Mouse (Mus musculus): Measurements from ENCODE around the gene Egfl7. TPM values are rescaled to one million over a fixed set of nuclear protein-coding genes. Genes with fewer than 3 reads are reported as not detected.

The Egfl7 gene
- polyA plus RNA-seq (2016; fragmentation: Nextera tagmentation; extraction: Ambion mirVana): 47.9 and 54.9 TPM in 2 replicates

DNA sequence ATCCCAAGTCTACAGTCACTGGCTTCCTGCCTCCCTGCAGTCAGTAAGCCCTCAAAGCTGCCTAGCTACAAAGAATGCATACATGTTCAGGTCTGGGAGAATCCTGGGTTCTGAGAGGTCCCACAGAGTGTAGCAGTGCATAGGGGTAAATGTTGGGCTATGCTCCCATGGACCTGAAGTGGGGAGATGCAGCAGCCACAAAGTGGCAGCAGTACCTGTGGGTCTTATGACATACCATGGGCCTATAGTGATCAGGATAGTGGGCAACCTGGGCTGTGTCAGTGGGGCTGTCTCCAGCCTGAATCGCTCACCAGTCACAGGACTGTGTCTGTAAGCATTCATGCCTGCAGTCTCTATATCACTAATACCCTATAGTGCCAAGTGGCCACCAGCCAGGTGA is at the start of gene Egfl7:
Gene Egfl7, plus strand, starts transcription at position 301 of the 400 bp plus-strand sequence.
- H3K4me2 ChIP-seq: no peak within 1 kb of the TSS
- H3K27me3 ChIP-seq: no peaks in the 10 kb centered on the region
- no peaks in the 10 kb centered on the region for H3K9me3 ChIP-seq
- no peak within 1 kb of the TSS for H3K27ac ChIP-seq
- ATAC-seq (ENCODE audit: low FRiP score): no peak
- no peaks in the 10 kb centered on the region for H3K36me3 ChIP-seq (replicated peaks)
- no peak within 1 kb of the TSS for H3K4me3 ChIP-seq (replicated peaks)
- WGBS: 96% methylated on average over 1 of the region's 1 CpGs
- peaks cover 10% of the 10 kb centered on the region for H3K4me1 ChIP-seq
- no peak within 1 kb of the TSS for H3K9ac ChIP-seq

DNA sequence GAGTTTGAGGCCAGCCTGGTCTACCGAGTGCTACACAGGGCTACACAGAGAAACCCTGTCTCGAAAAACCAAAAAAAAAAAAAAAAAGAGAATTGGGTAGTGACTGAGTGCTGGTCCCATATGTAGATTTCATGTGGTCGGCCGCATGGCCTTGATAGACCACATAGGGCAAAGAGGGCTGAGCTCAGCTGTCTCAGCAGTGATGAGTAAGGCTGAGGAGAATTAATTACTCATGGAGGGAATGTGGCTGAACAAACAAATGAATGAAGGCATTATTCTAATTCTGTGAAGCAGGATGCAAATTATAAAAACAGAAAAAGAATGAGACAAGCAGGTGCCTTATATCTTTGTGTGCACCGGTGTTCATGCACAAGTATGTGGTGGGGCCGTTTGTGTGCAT is 48.0 kb upstream of the Egfl7 start:
- Histone ChIP-seq H3K27me3 (no peaks in the 10 kb centered on the region), H3K4me1 (peaks cover 46% of the 10 kb centered on the region), H3K36me3 (replicated peaks) (no peaks in the 10 kb centered on the region), H3K9me3 (no peaks in the 10 kb centered on the region), H3K4me2 (no peak overlapping the region), H3K27ac (0 out of 2 replicates have a peak overlapping the region, but pooled peaks have one; percentile 36), H3K9ac (no peak overlapping the region), H3K4me3 (replicated peaks) (no peak overlapping the region)
- no peak for ATAC-seq (ENCODE audit: low FRiP score)
- 62% methylated on average over 6 of the region's 6 CpGs for WGBS

DNA sequence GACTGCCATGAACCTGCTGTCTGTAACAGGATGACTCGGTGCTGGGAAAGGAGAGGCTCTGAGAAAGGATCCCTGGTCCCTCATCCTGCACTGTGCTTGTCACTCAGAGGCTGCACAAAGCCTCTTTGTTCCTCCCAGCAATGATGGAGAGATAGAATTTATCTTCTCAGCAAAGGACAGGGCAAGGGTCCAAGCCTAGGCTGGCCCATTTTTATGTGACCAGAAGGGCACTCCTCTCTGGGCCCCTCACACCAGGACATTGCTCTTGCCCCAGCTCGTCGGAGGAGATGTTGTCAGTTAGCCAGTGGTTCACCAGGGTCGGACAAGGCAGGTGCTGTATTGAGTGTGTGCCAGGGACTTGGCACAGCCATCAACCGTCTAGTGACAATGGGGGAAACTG is 46.6 kb upstream of the Egfl7 start:
- peak; percentile 59; the same call in 1 of the 2 replicates for ATAC-seq (ENCODE audit: low FRiP score)

DNA sequence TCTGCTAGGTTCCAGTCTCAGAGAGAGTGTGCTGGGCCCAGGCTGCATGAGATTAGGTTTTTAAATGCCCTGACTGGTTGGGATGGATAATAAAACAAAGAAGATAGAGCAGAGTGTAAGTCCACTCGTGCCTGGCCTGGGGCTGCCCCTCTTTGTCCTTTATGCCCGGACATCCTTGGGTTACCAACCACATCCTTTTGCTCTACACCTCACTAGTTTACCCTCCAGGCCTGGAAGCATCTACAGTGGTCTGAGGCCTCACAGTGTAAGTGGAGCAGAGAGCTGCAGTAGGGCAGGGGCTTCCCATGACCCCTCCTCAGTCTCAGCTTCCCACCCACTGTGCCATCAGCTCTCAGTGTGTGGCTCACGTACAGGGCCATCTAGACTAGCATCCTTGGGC is 45.7 kb upstream of the Egfl7 start:
- no peak overlapping the region for H3K4me3 ChIP-seq (replicated peaks)
- no peaks in the 10 kb centered on the region for H3K27me3 ChIP-seq
- no peak overlapping the region for H3K4me2 ChIP-seq
- H3K36me3 ChIP-seq (replicated peaks): no peaks in the 10 kb centered on the region
- peaks cover 41% of the 10 kb centered on the region for H3K4me1 ChIP-seq
- no peaks in the 10 kb centered on the region for H3K9me3 ChIP-seq
- 66% methylated on average over 3 of the region's 3 CpGs for WGBS
- H3K27ac ChIP-seq: peak overlapping the region; percentile 81
- no peak for ATAC-seq (ENCODE audit: low FRiP score)
- 0 out of 2 replicates have a peak overlapping the region, but pooled peaks have one; percentile 17 for H3K9ac ChIP-seq

More for the DNA sequence above, 46.6 kb upstream of the Egfl7 start:
- peak overlapping the region; percentile 81 for H3K27ac ChIP-seq
- H3K27me3 ChIP-seq: no peaks in the 10 kb centered on the region
- H3K4me1 ChIP-seq: peaks cover 41% of the 10 kb centered on the region
- 27% methylated on average over 5 of the region's 5 CpGs for WGBS
- H3K4me2 ChIP-seq: no peak overlapping the region
- H3K9ac ChIP-seq: 0 out of 2 replicates have a peak overlapping the region, but pooled peaks have one; percentile 17
- H3K9me3 ChIP-seq: no peaks in the 10 kb centered on the region
- no peaks in the 10 kb centered on the region for H3K36me3 ChIP-seq (replicated peaks)
- H3K4me3 ChIP-seq (replicated peaks): no peak overlapping the region

DNA sequence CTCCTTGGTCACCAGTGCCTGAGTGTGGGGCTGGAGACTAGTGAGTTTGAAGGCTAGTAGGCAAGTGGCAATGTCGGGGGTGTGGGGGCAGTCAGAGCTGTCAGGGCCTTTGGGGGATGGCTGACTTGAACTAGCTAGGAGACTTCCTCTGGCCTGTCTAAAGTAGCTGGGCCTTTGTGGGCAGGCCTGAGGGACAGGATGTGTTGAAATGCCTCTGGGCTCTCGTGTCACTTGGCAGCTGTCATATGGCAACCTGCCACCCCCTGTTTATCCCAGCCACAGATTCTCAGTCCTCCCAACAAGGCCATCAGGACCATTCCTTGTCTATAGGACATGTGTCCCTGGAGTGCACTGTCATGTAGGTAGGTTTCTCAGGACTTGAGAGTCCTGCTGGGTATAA is 45.2 kb upstream of the Egfl7 start:
- peaks cover 41% of the 10 kb centered on the region for H3K4me1 ChIP-seq
- H3K27ac ChIP-seq: peak overlapping the region; percentile 81; the same call in 1 of the 2 replicates

DNA sequence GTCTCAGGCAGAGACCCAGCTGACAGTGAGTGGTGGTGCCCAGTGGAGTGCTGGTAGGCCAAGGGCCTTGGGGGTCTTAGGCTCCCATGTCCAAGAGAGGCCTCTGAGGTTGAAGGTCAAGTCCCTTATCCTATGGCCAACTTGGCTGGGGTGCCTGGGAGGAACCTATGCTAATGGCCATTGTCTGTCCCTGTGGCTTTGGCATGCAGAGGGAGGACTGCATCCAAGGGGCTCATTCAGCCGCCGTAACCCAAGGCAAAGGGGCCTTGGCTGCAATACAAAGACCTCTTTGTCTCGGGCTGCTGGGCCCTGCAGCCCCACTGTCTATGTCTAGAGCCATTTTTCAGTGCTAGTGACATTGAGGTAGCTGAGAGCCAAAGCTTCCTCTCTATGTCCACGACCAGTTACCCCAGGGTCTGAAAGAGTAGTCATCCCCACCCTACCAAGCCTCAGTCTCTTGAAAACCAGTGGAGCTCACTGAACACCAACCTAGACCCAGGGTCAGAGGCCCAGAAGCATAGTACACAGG is 44.2 kb upstream of the Egfl7 start:
- Histone ChIP-seq H3K9ac (no peak overlapping the region), H3K36me3 (replicated peaks) (no peaks in the 10 kb centered on the region), H3K9me3 (no peaks in the 10 kb centered on the region), H3K27me3 (peaks cover 5% of the 10 kb centered on the region; the same call in 1 of the 2 replicates), H3K27ac (peak overlapping the region; percentile 78), H3K4me2 (no peak overlapping the region), H3K4me3 (replicated peaks) (no peak overlapping the region), H3K4me1 (peaks cover 46% of the 10 kb centered on the region)
- WGBS: 13% methylated on average over 4 of the region's 4 CpGs
- peak; percentile 25; the same call in 1 of the 2 replicates for ATAC-seq (ENCODE audit: low FRiP score)

More for the DNA sequence above, 45.2 kb upstream of the Egfl7 start:
- no peak overlapping the region for H3K9ac ChIP-seq
- no peaks in the 10 kb centered on the region for H3K9me3 ChIP-seq
- H3K36me3 ChIP-seq (replicated peaks): no peaks in the 10 kb centered on the region
- no peak overlapping the region for H3K4me2 ChIP-seq
- no peak overlapping the region for H3K4me3 ChIP-seq (replicated peaks)
- H3K27me3 ChIP-seq: 0 out of 2 replicates have a peak, but pooled peaks cover under 1% of the 10 kb centered on the region
- ATAC-seq (ENCODE audit: low FRiP score): no peak
- 74% methylated on average over 2 of the region's 2 CpGs for WGBS

DNA sequence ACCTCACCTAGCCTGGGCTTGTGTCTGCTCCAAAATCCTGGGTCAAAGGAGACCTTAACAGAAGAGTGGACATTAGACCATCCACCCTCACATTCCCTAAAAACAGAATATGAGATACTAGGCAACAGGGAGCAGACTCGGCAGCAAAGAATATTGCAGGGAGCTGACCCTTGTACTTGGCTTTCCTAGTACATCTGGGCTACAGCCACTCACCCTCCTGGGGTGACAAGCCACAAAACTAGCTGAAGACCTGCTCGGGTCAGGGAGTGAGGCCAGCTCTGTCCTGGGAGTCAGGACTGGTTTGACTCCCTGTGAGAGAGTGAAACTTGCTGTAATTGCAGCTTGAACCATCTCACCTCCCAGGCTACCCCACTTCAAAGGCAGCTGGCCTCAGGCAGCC is 40.3 kb upstream of the Egfl7 start:
- Histone ChIP-seq H3K36me3 (replicated peaks) (no peaks in the 10 kb centered on the region), H3K4me2 (no peak overlapping the region), H3K27ac (no peak overlapping the region), H3K4me3 (replicated peaks) (no peak overlapping the region), H3K27me3 (peaks cover 5% of the 10 kb centered on the region; the same call in 1 of the 2 replicates), H3K9me3 (no peaks in the 10 kb centered on the region), H3K9ac (no peak overlapping the region), H3K4me1 (peaks cover 32% of the 10 kb centered on the region)
- 87% methylated on average over 2 of the region's 2 CpGs for WGBS
- no peak for ATAC-seq (ENCODE audit: low FRiP score)

DNA sequence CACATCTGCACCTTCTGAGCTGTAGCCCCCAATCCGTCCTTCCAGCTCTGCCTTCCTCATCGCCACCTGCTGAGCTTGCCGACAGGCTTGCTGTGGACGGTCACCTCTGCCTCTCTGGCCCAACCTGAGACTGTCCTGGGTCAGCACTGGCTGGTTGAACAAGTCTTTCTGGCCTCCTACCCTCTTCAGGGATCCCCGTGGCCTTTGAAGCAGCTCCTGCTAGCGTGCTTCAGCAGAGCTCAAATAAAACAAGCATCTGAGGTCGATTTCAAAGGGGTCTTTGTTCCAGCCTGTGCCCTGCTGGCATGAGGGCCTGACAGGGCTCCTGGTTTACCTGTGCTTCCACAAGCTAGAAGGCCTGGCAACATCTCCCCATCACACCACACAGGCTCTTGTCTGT is 39.1 kb upstream of the Egfl7 start:
- Histone ChIP-seq H3K27ac (peak overlapping the region; percentile 46; the same call in 1 of the 2 replicates), H3K4me2 (no peak overlapping the region), H3K36me3 (replicated peaks) (no peaks in the 10 kb centered on the region), H3K9ac (no peak overlapping the region), H3K27me3 (peaks cover 5% of the 10 kb centered on the region; the same call in 1 of the 2 replicates), H3K4me3 (replicated peaks) (no peak overlapping the region), H3K9me3 (no peaks in the 10 kb centered on the region), H3K4me1 (peaks cover 25% of the 10 kb centered on the region)
- WGBS: 21% methylated on average over 7 of the region's 7 CpGs
- ATAC-seq (ENCODE audit: low FRiP score): no peak

DNA sequence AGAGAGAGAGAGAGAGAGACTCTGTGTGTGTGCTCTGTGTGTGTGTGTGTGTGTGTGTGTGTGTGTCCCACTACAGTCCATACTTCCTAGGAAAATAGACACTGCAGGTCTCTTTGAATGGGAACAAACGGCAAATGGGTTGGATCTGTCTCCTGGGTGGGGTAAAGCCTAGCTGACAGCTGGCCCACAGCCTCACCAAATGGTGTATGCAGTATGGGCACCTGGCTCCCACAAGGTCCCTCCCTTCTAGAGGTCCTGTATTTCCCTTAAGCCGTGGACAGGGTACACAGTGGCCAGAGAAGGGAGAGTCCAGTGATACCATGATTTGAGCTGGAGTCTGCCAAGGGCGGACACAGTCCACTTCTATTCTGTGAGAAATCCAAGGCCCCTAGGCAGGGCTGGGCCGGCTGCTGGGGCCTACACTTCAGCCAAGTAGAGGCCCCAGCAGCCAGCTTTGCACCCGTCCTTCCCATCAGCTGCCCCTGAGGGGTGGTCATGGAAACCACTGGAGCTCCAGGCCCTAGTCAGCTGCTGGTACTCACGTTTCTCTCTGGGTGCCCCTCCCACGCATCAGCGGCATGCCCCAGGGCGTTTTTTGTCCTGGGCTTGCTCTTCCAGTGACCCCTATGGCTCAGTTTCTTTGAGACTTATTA is 38.4 kb upstream of the Egfl7 start:
- ATAC-seq (ENCODE audit: low FRiP score): no peak
- Histone ChIP-seq H3K4me2 (no peak overlapping the region), H3K36me3 (replicated peaks) (no peaks in the 10 kb centered on the region), H3K27me3 (peaks cover 5% of the 10 kb centered on the region; the same call in 1 of the 2 replicates), H3K9me3 (no peaks in the 10 kb centered on the region), H3K9ac (no peak overlapping the region), H3K4me3 (replicated peaks) (no peak overlapping the region), H3K27ac (peak overlapping the region; percentile 27; the same call in 1 of the 2 replicates), H3K4me1 (peaks cover 18% of the 10 kb centered on the region)
- 38% methylated on average over 9 of the region's 9 CpGs for WGBS

DNA sequence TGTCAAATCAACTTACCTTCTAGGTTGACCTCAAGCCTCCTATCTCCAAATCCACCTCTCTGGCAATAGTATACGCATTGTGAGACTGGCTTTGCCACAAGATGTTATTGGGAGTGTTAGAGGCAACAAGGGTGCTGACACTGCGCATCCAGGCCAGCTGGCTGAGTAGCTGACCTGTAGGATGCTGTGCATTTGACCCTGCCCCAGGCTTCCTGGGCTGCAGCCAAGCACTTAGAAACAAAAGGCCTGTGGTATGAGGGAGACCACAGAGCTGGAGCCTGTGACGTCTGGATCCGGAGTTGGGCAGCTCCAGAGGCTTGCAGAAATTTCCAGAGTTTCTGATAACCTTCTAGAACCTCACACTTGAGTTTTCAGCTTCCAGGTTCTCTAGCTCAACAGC is 36.7 kb upstream of the Egfl7 start:
- ATAC-seq (ENCODE audit: low FRiP score): no peak
- Histone ChIP-seq H3K9me3 (no peaks in the 10 kb centered on the region), H3K36me3 (replicated peaks) (no peaks in the 10 kb centered on the region), H3K4me1 (peaks cover 30% of the 10 kb centered on the region), H3K4me3 (replicated peaks) (no peak overlapping the region), H3K27ac (no peak overlapping the region), H3K4me2 (no peak overlapping the region), H3K27me3 (peaks cover 5% of the 10 kb centered on the region; the same call in 1 of the 2 replicates), H3K9ac (no peak overlapping the region)
- 80% methylated on average over 4 of the region's 4 CpGs for whole genome bisulfite sequencing

DNA sequence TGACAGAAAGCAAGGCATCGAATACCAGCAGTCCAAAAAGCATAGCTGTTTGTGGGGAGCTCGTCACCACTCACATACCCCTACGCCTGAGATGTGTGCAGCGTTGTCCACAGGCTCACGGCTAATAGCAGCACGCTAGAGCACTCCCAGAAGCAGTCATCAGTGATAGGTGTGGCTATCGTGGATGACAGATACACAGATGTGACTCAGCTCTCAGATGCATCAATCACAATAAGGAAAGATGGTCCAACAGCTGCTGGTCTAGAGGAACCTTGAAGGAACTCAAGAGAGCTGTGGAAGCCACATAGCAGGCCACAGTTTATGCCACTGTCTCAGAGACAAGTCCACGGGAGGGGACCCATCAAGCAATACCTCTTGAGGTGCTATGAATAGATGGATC is 36.0 kb upstream of the Egfl7 start:
- WGBS: 93% methylated on average over 8 of the region's 8 CpGs
- Histone ChIP-seq H3K4me3 (replicated peaks) (no peak overlapping the region), H3K9me3 (no peaks in the 10 kb centered on the region), H3K27me3 (peaks cover 5% of the 10 kb centered on the region; the same call in 1 of the 2 replicates), H3K4me1 (peaks cover 30% of the 10 kb centered on the region), H3K9ac (no peak overlapping the region), H3K27ac (no peak overlapping the region), H3K4me2 (no peak overlapping the region), H3K36me3 (replicated peaks) (no peaks in the 10 kb centered on the region)
- ATAC-seq (ENCODE audit: low FRiP score): no peak

DNA sequence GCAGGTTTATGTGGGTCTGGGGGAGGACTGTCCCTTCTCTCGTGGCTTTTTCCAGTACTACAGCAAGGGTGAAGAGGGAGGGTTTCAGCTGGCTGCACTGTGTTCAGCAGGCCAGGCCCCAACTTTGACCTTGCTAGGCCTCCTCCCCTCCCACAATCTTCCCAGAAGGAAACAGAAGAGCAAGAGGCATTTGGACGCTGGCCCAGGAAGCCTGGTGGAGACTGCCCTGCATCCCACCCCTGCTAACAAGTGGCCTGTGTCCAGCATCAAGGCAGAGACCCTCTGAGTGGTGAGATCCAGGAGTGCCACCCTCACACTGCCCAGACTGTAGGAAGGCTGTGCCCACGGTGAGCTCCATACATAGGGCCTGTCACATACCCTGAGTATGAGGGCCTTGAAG is 35.5 kb upstream of the Egfl7 start:
- Histone ChIP-seq H3K9ac (no peak overlapping the region), H3K4me3 (replicated peaks) (no peak overlapping the region), H3K36me3 (replicated peaks) (no peaks in the 10 kb centered on the region), H3K4me1 (peaks cover 30% of the 10 kb centered on the region), H3K9me3 (no peaks in the 10 kb centered on the region), H3K27ac (no peak overlapping the region), H3K27me3 (peaks cover 5% of the 10 kb centered on the region; the same call in 1 of the 2 replicates), H3K4me2 (no peak overlapping the region)
- WGBS: 89% methylated on average over 3 of the region's 3 CpGs
- ATAC-seq (ENCODE audit: low FRiP score): no peak

All from forebrain, embryonic 12.5 days (tissue).